Mouse (Mus musculus): ENCODE measurements around the gene Zfp706. TPM values are rescaled to one million over a fixed set of nuclear protein-coding genes. Genes with fewer than 3 reads are reported as not detected.

Zfp706 gene
- total RNA-seq (2021) = 100 to 1,000 TPM; 262 to 279 TPM

DNA sequence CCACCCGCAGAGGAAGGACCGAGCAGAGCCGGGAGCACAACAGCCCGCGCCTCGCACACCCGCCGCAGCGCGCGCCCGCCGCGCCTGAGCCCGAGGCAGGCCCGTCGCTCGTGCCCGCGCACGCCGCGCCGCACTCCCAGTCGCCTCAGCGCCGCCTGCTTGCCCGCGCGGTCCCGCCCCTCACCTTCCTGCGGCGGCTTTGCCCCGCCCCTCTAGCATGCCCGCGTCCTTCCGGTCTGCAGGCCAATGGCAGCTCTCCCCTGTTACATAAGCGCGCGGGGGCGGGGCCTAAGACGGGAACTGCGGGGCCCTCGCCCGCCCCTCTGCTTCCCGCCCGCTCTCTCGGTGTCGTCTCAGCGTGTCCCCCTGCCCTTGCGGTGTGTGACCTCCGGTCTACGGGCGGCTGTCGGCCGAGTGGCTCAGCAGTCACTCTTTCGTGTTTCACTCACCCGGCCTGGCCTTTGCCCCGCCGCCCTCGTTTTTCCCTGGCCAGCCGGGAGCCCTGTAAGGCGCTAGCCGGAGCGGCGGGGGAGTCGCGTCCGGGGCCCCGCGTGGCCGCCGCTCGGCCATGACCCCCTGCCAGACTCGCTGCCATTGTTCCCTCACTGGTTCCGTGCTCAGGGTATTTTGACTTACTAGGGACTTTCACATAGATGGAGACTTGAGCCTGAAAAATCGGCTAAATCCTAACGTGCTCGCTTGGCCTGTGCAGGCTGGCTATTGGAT lies at the start of gene Zfp706:
Gene Zfp706 (minus strand): TSS at position 541 of the 726 bp plus-strand sequence.
- peak; percentile 98 to 99 for DNase-seq

DNA sequence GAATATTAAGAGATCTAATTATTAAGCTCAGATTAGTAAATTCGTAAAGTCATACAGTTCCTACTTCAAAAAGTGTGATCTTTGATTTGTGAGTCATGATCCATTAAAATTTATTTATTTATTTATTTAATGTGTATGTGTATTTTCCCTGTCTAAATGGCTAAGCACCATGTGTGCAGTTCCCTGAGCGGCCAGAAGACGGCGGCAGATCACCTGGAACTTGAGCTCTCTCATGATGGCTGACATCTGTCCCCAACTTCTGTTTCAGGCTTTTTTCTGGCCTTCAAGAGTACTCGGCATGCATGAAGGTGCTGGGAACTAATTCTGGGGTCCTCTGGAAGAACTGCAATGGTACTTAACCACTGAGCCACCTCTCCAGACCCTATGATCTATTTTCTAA lies 47.0 kb upstream of the Zfp706 start:
- no peak for DNase-seq

DNA sequence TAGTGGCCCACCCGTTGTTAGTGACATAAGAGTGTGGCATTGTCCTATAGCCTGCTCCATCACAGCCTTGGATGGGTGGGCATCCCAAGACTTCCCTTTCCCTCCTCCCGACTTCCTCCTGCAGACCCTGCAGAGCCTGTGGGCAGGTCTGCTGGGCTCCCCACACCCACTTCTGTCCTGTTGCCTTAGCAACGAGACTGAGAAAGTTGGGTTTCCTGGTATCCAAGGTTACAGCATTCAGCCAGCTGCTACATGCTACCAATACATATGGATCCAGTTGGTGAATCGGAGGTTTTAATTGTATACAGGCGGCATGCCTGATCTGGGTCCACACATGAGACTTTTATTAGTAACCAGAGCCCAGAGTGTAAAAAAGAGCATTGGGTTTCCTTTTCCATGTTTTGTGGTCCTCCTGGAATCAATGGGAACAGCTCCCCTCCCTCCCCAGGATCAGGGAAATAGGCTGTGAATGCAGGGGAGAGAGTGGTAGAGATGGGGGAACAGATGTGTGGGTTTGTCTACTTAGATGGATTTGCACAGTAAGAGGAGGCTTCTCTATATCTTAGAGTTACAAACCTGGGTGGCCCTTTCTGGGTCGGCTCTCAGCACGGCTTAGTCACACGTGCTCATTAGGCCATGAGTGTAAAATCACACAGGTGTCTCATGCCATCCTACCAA lies 45.7 kb upstream of the Zfp706 start:
- peak; percentile 63 to 67 for DNase-seq

DNA sequence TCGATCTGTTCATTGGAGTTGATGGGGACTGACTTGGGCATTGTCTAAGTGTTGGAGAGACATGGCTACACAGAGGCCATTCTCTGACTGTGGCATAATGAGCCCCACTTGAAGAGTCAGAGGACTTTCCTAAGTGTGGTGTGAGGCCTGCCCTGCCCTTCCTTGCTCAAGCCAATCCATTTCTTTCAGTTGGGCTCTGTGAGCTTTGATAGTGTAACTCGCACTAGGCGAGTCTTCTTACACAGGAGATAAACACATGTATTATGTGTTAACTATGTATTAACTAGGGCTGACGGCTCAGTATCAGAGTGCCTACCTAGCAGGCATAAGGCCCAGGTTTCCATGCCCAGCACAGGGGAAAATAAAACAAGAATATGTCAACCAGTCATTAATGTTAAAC lies 39.8 kb upstream of the Zfp706 start:
- DNase-seq = no peak

DNA sequence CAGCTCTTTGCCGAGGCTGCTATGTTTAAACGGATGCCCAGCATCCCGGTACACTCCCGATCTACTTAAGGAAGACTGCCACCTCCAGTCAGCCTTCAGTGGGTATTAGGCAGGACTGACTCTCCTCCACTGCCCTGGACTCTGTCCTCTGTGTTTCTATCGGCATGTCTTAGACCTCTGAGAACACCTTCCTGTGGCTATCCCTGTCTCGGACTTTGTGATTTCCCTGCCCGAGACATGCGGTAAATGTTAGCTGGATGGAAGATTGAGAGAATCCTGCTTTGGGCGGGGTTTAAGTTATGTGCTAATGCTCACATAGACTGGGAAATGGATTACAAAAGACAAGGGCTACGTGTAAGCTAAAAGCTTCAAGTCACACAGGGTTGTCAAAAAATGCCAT lies 39.0 kb upstream of the Zfp706 start:
- no peak for DNase-seq

DNA sequence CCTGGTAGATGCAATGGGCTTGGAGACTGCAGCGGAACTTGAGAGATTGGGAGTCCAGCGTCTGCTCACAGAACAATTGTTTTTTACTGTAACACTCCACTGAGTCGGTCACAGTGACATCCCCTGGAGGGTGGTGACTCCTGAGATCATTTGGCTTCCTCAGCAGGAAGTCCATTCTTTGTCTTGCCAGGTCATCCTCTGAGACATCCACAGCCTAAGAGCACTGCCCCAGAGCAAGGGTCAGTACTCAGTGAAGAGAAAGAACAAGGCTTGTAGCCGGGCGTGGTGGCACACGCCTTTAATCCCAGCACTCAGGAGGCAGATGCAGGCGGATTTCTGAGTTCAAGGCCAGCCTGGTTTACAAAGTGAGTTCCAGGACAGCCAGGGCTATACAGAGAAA lies 38.6 kb upstream of the Zfp706 start:
- DNase-seq = no peak

DNA sequence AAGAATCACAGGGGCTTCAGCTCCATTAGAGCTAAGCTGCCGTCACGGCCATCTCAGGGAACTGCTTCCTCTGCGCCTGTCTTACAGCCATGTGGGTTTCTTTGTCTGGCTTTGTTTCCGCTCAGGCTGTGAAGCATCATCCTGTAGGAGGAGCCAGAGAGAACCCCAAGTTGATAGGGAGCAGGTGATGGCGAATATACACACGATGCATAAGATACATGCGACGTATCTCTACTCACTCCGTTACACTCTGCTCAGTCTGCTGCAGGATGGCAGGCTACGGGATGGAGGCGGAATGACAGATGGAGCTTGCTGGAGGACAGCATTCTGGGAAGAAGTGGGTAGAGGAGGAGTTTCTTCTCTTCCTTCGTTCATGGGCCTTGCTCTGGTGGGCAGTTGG lies 37.9 kb upstream of the Zfp706 start:
- peak; percentile 67 to 76 for DNase-seq

DNA sequence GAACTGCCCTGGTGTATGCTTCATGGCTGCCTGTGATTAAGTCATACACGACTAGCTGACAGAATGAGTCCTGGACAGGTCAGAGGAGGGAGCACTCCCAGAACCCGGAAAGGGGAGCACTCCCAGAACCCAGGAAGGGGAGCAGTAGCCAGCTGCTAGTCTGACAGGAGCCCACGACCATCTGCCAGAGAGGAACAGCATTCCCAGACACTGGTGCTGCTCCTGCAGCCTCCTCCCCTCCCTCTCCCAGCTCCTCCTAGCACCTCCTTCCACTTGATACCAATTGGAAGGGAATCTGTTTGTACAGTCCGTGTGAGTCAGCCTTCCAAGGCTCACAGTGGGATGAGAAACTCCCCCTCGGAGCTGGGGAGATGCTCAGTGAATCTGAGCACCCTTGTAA lies 35.0 kb upstream of the Zfp706 start:
- DNase-seq = peak; percentile 69 to 75

DNA sequence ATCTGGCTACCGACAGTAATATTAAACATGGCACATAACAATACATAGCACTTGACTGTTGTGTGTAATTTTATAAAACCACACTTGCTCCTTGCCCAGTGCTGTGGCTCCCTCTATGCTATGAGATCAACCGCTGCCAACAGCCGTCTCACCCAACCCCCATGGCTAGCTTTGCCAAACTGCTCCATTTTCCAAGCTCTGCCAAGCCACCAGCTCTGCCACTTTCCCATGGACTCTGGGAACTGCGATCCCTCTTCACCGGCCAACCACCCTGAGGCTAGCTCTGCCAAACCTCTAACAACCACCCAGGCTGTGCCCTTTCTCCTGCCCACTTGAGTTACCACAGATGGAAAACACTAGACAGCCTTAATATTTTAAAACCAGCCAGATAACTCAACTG lies 33.6 kb upstream of the Zfp706 start:
- DNase-seq = peak; percentile 61 to 70

DNA sequence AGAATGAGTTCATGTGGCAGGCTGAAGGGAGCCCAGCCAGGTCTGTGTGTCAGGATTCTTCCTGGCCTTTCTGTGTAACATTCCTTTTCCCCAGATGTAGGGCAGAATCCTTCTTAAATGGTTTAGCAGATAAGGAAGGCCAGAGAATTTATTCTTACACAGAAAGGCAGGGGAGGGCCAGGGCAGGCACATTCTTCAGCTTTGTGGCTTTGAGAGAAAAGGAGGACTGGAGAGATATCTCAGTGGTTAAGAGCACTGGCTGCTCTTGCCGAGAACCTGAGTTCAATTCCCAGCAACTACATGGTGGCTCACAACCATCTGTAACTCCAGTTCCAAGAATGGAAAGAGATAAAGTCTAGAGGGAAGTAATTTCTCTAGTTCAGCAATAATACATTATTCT lies 31.1 kb upstream of the Zfp706 start:
- no peak for DNase-seq

DNA sequence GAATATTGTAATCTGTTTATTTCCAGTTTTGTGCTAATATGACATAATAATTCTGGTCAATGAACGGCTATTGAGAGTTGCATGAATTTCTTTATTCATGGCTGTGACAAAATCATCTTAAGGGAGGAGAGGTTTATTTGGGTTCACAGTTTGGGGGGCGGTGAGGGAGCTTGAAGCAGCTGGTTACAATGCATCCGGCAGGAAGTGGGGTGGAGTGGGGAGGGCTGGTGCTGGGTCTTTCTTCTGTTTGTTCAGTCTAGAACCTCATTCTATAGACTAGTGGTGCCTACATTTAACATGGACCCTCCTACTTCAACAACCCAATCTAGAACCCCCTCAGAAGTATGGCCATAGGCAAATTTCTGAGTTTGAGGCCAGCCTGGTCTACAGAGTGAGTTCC lies 30.1 kb upstream of the Zfp706 start:
- no peak for DNase-seq

DNA sequence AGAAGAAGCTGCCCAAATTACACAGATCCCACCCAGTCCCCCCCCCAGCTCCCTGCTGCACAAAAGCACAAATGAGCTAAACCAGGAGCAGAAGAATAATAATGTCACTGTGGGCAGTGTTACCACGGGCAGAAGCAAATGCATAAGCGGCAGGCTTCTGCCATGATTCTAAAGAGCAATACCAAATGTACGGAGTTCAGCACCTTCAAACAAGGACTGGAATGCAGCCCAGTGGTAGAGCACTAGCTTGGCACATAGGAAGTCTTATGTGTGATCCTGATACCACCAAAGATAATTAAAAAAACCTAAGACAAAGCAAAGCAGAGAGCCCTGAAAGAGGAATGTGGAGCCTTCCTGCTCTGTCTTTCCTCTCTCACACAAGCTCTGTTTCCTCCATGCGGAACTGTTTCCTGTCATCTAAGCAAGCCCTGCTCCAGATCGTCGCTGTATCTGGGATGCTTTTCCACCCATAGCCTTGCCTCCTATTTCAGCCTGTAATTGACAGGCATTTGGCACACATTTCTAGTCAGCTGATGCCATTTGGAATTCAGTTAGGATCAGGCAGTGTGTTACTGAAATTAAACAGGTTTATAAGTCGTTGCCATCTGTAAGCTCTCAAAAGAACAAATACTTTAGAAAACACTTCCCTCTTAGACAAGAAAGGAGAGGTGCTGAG lies 29.0 kb upstream of the Zfp706 start:
- peak; percentile 52 to 59 for DNase-seq

DNA sequence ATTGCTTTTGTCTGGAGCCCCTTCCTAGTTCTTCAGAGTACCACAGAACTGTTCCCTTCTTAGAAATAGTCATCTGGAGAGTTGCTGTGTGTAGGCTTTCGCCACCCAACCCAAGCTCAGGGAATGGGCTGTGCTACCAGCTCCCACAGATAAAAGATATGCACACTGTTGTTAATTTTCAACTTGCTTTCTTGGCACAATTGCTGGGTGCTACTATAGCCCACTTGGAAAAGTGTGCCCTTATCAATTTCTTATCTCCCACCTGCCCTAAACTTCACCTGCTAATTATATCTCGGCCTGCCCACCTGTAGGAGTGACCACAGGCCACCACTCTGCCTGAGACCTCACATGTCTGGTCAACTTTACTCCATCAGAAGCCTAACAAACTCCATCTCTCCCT lies 26.6 kb upstream of the Zfp706 start:
- DNase-seq = no peak

DNA sequence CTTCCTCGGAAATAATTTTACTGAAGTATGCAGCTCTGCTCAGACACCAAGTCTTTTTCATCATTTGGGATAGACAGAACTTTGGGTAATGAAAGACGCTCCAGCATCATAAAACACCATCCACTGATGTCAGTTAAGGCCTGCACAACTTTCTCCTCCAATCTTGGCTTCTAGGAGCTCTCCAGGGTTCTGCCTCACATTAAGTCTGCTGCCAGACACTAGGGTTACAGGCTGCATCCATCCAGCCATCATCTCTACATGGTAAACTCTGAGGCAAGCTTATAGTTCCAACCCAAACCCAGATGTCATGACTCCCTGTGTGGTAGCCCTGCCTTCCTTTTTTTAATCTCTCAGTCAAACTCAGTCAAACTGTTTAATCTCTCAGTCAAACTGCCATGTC lies 25.9 kb upstream of the Zfp706 start:
- no peak for DNase-seq

DNA sequence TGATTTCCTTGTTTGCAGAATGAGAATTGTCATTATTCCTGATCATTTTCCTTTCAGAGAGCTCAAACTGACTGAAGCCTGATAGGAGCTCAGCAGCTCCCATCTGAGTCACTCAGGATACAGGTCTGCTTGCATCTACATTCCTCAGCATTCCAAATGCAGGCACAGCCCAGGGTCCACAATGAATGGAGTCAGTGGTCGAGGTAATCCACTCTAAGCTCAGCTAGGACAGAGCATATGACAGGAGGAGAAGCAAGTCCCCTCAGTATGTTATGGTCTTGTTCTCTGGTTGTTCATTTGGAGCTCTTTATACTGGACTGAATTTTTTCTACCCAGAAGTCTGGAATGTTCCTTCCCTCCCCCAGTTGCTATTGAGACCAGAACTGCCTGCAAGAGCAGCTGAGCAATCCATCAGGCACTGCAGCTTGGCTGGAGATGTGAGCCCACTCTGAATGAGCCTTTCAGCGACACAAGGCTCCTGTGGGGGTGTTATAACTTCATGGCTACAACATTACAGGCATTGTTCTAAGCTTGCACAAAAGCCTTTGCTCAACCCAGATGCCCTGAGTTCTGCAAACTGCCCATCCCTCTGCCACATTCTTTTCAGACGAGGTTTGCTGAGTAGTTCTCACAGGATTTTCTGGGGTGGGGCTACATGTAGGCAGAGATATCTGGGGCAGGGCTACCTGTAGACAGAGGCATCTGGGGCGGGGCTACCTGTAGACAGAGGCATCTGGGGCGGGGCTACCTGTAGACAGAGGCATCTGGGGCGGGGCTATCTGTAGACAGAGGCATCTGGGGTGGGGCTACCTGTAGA lies 24.0 kb upstream of the Zfp706 start:
- peak; percentile 60 to 61 for DNase-seq

DNA sequence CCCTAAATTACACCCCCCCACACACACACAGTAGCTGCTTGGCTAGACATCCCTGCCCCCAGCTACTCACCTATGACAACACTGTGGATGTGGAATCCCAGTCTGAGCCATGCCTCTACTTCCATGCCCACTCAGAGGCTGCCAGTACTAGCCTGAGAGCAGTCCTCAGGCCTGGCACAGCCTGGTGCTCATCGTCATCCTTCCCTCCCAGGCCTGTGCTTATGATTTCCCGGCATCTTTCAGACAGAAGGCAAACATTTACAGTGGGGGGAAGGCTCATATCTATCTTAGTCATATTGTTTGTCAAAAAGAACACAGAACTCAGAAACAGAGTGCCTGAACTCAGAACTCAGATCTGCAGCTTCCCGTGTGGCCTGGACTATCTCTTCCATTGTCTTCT lies 23.4 kb upstream of the Zfp706 start:
- DNase-seq = peak in 1 of 2 experiments; percentile 20

DNA sequence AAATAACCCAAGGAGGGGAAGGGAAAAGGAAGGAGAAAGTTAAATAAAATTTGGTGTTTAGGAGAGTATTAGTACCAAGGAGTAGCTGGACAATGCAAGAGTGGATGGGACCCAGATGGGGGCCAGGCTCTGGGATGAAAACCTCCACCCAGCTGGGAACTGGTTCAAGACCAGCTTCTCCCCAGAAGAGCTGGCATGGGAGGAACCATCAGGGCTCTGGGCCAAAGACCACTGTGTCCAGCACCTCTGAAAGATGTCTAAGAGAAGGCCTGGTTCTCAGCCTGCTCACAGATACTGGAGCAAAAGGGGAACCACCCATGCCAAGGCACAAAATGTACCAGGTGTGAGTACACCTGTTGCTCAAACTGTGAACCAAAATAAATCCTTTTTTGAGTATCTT lies 20.4 kb upstream of the Zfp706 start:
- no peak for DNase-seq

DNA sequence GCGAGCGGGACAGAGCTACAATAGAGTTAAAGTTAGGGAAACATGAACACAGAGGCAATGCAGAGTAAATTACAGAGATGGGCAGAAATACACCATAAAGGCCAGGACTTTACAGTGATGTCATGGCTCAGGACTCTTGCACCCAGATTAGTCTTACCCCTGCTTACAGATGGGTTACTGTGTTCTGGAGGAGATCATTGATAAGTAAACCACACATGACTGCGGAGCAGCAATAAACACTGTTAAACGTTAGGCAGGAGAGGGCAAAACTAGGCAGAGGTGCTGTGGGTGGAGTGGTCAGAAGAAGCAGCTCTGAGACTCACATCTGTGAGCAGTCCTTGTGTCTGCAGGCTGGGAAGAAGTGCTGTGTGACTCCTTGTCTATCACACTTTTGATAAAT lies 18.9 kb upstream of the Zfp706 start:
- DNase-seq = no peak

DNA sequence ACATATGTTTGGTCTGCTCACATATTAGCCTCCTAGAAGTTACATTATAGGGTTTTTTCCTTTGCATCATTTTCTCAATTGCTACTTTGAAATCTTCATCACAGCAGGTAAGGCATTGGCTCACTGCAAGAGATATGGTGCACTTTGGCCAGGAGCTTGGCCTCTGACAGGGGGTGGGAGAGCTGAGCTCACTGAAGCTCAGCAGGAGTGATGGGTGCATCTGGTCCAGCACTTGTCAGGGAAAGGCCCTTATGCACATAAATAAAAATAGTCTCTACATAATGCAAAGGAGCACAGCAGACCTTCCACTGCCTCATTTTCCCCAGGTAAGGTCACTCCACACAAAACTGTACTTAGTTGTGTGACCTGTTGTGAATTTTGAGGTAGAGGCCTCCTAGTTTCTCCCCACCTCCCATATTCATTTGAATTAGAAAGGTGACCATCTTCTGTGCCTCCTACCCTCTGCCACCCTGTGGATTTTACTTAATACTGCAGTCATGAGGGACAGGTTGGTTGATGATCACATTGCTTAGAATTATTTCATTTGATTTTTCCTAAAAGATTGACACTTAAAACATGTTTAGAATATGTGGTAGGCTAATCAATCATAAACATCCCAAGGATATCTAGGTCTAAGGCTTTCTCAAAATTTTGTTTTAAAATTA lies 13.1 kb upstream of the Zfp706 start:
- no peak for DNase-seq

DNA sequence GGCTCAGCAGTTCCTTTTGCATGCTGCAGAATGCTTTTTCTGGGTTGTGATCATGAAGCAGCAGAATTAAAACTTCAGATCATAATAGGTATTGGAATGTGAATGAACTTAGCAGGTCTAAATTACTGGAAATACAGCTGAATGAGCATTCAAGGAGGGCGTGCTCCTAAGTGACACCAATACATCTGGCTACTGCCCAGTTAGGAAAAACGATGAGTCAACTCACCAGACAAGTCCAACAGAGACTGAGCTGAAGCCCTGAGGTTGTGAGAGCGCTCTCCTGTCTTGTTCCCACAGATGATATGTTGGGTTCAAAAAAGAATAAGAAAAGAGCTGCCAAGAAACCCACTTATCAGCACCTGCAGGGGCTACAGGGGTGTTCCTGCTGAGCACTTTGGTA lies 11.9 kb upstream of the Zfp706 start:
- DNase-seq = no peak

DNA sequence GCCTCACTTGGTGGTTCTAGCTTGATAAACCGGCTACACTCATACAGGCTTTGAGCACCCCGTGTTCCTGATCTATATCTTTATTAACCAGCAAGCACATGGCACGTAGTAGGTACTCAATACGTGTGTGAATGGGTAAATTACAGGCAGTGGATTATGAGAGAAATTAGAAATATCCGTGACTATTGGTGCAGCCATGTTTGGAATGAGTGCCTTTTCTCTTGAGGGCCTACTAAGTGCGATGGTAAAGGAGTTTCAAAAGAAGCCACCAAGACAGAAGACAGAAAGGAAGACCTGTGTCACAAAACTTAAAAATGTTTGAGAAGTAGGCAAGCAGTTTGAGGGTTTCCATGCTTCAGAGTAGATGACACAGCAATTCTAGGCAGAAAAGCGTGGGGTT lies 4.3 kb upstream of the Zfp706 start:
- no peak for DNase-seq

DNA sequence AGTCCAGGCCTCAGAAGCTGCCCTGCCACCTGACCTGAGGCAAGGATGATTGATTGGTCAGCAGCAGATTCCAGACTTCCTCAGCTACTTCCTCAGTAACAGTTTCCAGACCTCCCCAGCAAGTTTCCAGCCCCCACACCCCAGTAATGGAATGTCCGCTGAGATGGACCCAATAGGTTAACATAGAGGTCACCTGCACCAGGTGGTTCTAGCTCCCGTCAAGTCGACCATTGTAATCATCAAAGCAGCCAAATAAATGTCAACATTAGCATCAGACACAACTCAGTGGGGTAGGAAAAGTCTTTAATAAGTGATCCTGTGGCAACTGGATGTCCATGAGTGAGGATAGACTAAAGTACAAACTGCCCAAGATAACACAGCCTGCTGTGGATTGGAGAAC lies 3.7 kb upstream of the Zfp706 start:
- no peak for DNase-seq

All from layer of hippocampus, postnatal 36 days (tissue).